Mouse (Mus musculus) layer of hippocampus, adult 8-10 months (tissue): ENCODE measurements around the gene Unc45b. TPM values are rescaled to one million over a fixed set of nuclear protein-coding genes. Genes with fewer than 3 reads are reported as not detected.
A peak's percentile ranks its signal among the peaks of the same experiment; 100 is the strongest.
"Not testable (repeated sequence)": the region's sequence is repeated elsewhere in the genome, so short reads cannot be mapped to it uniquely, and the experiment has no call there.

ENCODE experiments used
- DNase-seq, 2 experiments: peaks; one replicate each; pipeline ENCODE4 v3.0.0; 2022; ENCODE audit warnings: low spot score in 2 of 2
- total RNA-seq, 4 experiments: library from RNA; stranded (reverse); gene quantifications; 2 replicates each; pipeline ENCODE4 v1.2.4; 2022

The Unc45b gene
- total RNA-seq, 4 experiments from 2014 or later, result 1.2 to 2.6 (median 1.6) TPM

GRCm38 (mm10) chr11:82945636-82946035 lies 35.3 kb downstream of the Unc45b start:
- DNase-seq, result no peak

- no peak for DNase-seq
Observed at GRCm38 (mm10) chr11:82947457-82947856, 37.1 kb downstream of the Unc45b start.

- DNase-seq, result no peak
Observed at GRCm38 (mm10) chr11:82949036-82949435, 38.7 kb downstream of the Unc45b start.

GRCm38 (mm10) chr11:82950736-82951481 lies 40.6 kb downstream of the Unc45b start, which contains the start of gene Slfn5:
Gene Slfn5 (plus strand): TSS chr11:82951349.
- DNase-seq, result no peak

GRCm38 (mm10) chr11:82951865-82952611 lies 41.7 kb downstream of the Unc45b start:
- no peak for DNase-seq

- DNase-seq, result no peak
Observed at GRCm38 (mm10) chr11:82952612-82953542, 42.5 kb downstream of the Unc45b start.

- DNase-seq, result no peak
Observed at GRCm38 (mm10) chr11:82954631-82955030, 44.3 kb downstream of the Unc45b start.

GRCm38 (mm10) chr11:82956925-82957324 lies 46.6 kb downstream of the Unc45b start:
- no peak for DNase-seq

GRCm38 (mm10) chr11:82959613-82960012 lies 49.3 kb downstream of the Unc45b start:
- DNase-seq, result peak in 1 of 2 experiments; percentile 11

GRCm38 (mm10) chr11:82961743-82962142 lies 51.4 kb downstream of the Unc45b start:
- no peak for DNase-seq

- DNase-seq, result no peak
Observed at GRCm38 (mm10) chr11:82962215-82962614, 51.9 kb downstream of the Unc45b start.

- peak in 1 of 2 experiments; percentile 6 for DNase-seq
Observed at GRCm38 (mm10) chr11:82970712-82971589, 60.6 kb downstream of the Unc45b start.

- DNase-seq, result no peak
Observed at GRCm38 (mm10) chr11:82971590-82971974, 61.2 kb downstream of the Unc45b start.

GRCm38 (mm10) chr11:82973916-82974315 lies 63.6 kb downstream of the Unc45b start:
- no peak for DNase-seq

GRCm38 (mm10) chr11:82982409-82982808 lies 72.1 kb downstream of the Unc45b start:
- not testable (repeated sequence) for DNase-seq

- no peak for DNase-seq
Observed at GRCm38 (mm10) chr11:82983193-82983592, 72.8 kb downstream of the Unc45b start.

- DNase-seq, result no peak
Observed at GRCm38 (mm10) chr11:82987621-82988020, 77.3 kb downstream of the Unc45b start.

- DNase-seq, result no peak
Observed at GRCm38 (mm10) chr11:82989357-82989756, 79.0 kb downstream of the Unc45b start.

GRCm38 (mm10) chr11:82990612-82991385 lies 80.4 kb downstream of the Unc45b start:
- not testable (repeated sequence) for DNase-seq
